Mouse (Mus musculus) Patski (cell line): Measurements from ENCODE around the gene Wdr95. TPM values are rescaled to one million over a fixed set of nuclear protein-coding genes. Genes with fewer than 3 reads are reported as not detected.

ENCODE experiments used
- ATAC-seq: fragments of 100-300 bp; one replicate; pipeline ENCODE4 v1.8.0; 2021
- CTCF ChIA-PET: fragments of 350-600 bp; sonication (Branson Sonifier 250); formaldehyde crosslinking; loops from one replicate; lab custom pipeline; 2022; ENCODE audit warnings: inconsistent platforms; lab: Charles Lee
- POLR2A ChIA-PET: fragments of 350-600 bp; sonication (Branson Sonifier 250); formaldehyde crosslinking; loops from one replicate; lab custom pipeline; 2022; ENCODE audit warnings: antibody characterized with exemption, inconsistent platforms; lab: Charles Lee
- DNase-seq: peaks from one replicate; pipeline ENCODE4 v3.0.0-alpha.2; 2011; ENCODE audit warnings: low read depth, low spot score
- H3K27me3 ChIP-seq: fragments of 371-371 bp; one replicate; pipeline ENCODE4 v1.5.1; 2021
- CTCF ChIP-seq: fragments of 100-300 bp; IDR thresholded peaks from one replicate; pipeline ENCODE4 v1.5.1; 2021
- in situ Hi-C: fragments of 300-500 bp; cut with MboI; formaldehyde crosslinking; loops from 3 replicates; pipeline ENCODE4 v1.11.1; 2018; ENCODE audit warnings: low pct_unique_long_range_greater_than_20kb, mixed read lengths
- polyA plus RNA-seq: library from polyadenylated mRNA; unstranded; gene quantifications from one replicate; pipeline ENCODE4 v1.2.3, GENCODE M21; 2021

The Wdr95 gene
- polyA plus RNA-seq, 1 experiment from 2014 or later: 0.03 TPM

DNA sequence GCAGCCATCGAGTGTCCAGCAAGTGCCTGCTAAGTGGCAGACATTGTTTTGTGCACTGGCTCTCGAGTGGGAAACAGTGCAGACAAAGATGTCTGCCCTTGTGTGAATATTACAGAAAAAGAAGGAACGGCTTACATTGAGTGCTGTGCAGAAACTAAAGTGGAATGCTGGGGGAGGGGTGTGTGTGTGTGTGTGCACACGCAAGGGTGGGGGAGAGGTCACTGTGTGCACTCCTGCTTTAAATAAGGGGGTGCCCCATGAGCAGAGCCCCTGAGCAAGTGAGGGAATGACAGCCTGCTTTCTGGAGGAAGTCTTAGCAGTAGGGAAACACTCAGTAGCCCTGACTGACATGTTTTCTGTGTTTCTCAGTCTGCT is 121.7 kb downstream of the Wdr95 start:
- CTCF ChIA-PET: no interaction called here
- in situ Hi-C loops: no loop called here
- no peak for TF ChIP-seq CTCF

DNA sequence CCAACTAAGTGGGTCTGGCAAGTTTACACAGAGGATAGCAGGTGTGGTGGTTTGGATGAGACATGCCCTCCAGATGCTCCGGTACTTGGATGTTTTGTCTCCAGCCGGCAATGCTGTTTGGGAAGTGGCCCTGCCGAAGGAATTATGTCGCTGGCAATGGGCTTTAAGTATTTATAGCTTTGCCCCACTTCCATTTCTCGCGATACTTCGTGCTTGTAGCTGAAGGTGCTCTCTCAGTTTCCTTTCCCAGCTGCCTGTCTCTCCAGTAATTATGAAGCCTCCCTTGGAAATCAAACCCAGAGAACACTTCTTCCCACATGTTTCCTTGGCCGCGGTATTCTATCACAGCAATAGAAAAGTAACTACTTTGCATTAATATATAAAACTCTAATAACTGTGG is 127.2 kb downstream of the Wdr95 start:
- in situ Hi-C loops: no loop called here
- POLR2A ChIA-PET: no interaction called here
- CTCF ChIA-PET: no interaction called here
- DNase-seq (no peak), ATAC-seq (no peak)
- no peak for TF ChIP-seq CTCF
- no peaks in the 10 kb centered on the region for H3K27me3 ChIP-seq

More for the DNA sequence above, 121.7 kb downstream of the Wdr95 start:
- H3K27me3 ChIP-seq: no peaks in the 10 kb centered on the region
- POLR2A ChIA-PET: no interaction called here
- DNase-seq: no peak
- no peak for ATAC-seq

DNA sequence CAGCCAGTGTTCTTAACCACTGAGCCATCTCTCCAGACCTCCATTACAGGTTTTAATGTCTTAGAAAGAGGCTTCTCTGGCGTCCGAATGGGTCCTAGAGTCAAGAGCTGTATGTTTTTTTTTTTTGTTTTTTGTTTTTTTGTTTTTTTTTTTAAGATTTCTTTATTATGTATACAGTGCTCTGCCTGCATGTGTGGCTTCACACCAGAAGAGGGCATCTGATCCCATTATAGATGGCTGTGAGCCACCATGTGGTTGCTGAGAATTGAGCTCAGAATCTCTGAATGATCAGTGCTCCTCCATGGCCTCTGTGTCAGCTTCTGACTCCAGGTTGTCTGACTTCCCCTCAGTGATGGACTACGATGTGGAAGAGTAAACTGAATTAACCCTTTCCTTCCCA is 129.5 kb downstream of the Wdr95 start:
- ATAC-seq (no peak), DNase-seq (no peak)
- in situ Hi-C loops: no loop called here
- POLR2A ChIA-PET: interaction anchor here (0.6 kb wide), 1 partner anchor 56 kb away, joined by 3 read pairs; no protein-coding TSS in a partner anchor
- no peaks in the 10 kb centered on the region for H3K27me3 ChIP-seq
- no peak for TF ChIP-seq CTCF
- CTCF ChIA-PET: interaction anchor here (1.0 to 1.2 kb wide), 2 partner anchors 13 to 15 kb away, joined by 3 read pairs; no protein-coding TSS in a partner anchor

DNA sequence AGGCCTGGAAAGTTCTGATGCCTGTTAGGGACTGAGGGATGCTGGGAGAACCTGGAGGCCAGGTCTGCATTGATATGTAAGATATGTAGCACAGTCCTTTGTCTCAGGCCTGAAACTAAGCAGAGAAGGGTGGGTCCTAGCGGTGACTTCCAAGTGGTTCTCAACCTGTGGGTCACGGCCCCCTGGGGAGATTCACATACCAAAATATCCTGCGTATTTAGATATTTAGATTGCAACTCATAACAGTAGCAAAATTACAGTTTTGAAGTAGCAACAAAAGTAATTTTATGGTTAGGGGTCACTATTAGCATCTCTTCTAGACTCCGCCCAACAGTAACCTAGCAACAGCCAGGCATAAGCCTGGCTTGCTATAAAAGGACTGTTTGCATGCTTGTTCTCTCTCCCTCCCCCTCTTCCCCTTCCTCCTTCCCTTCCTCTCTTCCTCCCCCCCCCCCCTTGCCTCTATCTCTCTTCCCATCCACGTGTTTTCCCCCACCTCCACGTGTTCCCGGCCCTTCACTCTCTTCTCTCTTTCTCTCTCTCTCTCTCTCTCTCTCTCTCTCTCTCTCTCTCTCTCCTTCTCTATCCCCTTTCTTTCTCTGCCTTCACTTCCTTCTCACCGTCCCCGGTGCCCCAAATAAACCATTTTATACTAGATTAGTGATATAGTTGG is 130.4 kb downstream of the Wdr95 start:
- POLR2A ChIA-PET: no interaction called here
- DNase-seq (no peak), ATAC-seq (no peak)
- no peaks in the 10 kb centered on the region for H3K27me3 ChIP-seq
- in situ Hi-C loops: no loop called here
- CTCF ChIA-PET: interaction anchor here (1.2 kb wide), 1 partner anchor 15 kb away, joined by 3 read pairs; no protein-coding TSS in a partner anchor
- no peak for TF ChIP-seq CTCF

DNA sequence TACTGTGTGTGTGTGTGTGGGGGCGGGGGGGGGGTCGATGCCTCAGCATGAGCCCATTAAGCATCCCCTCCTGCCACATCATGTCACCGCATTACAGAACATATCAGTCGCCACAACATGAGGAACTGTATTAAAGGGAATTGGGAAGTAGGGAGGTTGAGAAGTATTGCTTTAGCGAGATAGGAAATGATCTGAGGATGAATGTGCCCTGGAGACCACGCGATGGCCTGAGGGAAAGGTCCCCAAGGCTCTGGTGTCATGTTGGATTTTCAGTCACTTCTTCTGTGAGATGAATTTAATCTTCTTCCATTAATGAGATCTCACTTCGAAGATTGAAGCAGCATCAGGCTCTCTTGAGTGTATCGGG is 130.9 kb downstream of the Wdr95 start:
- POLR2A ChIA-PET: no interaction called here
- in situ Hi-C loops: no loop called here

DNA sequence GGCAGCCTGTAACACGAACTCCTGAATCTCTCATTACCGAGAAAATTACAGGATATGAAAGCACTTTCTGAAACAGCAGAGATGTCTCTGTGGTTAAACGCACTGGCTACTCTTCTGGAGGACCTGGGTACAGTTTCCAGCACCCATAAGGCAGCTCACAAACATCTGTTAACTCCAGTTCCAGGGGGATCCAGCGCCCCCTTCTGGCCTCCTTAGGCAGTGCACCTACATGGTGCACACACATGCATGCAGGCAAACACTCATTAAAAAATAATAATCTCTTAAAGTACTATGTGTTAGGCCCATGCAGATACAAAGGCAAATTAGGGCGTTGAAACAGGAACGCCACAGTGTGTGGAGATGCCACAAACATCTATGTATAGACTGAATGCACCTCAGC is 132.9 kb downstream of the Wdr95 start:
- CTCF ChIA-PET: no interaction called here
- POLR2A ChIA-PET: no interaction called here
- DNase-seq (no peak), ATAC-seq (no peak)
- in situ Hi-C loops: no loop called here
- peak; percentile 37 for TF ChIP-seq CTCF
- no peaks in the 10 kb centered on the region for H3K27me3 ChIP-seq

More for the DNA sequence above, 130.9 kb downstream of the Wdr95 start:
- DNase-seq: no peak
- no peaks in the 10 kb centered on the region for H3K27me3 ChIP-seq
- TF ChIP-seq CTCF: no peak
- ATAC-seq: no peak
- CTCF ChIA-PET: no interaction called here

Other genes starting within 250 kb of the Wdr95 start
- 0.13 TPM for gene Medag, start 116.9 kb upstream of the Wdr95 start, polyA plus RNA-seq
- gene Tex26, start 89.0 kb upstream of the Wdr95 start, polyA plus RNA-seq: 0.74 TPM
- 200 TPM for gene Hsph1, start 107.7 kb downstream of the Wdr95 start, polyA plus RNA-seq
- gene B3glct, start 149.6 kb downstream of the Wdr95 start, polyA plus RNA-seq: 16.7 TPM